Mouse (Mus musculus) embryonic fibroblast, embryonic 13.5 days (primary cell): Measurements from ENCODE around the gene Gstp3. TPM values are rescaled to one million over a fixed set of nuclear protein-coding genes. Genes with fewer than 3 reads are reported as not detected.
"Not testable (repeated sequence)": the region's sequence is repeated elsewhere in the genome, so short reads cannot be mapped to it uniquely, and the experiment has no call there.

Source experiments
- H3K27ac ChIP-seq: 2 replicates; pipeline ENCODE4 v1.5.1; 2012; ENCODE audit warnings: low read length, control low read depth, inconsistent platforms; ENCODE audit not compliant: insufficient read depth
- H3K4me1 ChIP-seq: 2 replicates; pipeline ENCODE4 v1.6.1; 2011; ENCODE audit warnings: low read length; ENCODE audit not compliant: control insufficient read depth, insufficient read depth
- H3K4me3 ChIP-seq: 2 replicates; pipeline ENCODE4 v1.5.1; 2011; ENCODE audit warnings: mild to moderate bottlenecking, control low read depth, low read length; ENCODE audit not compliant: insufficient read depth
- CTCF ChIP-seq: IDR thresholded peaks from 2 replicates; pipeline ENCODE4 v1.5.1; 2011; ENCODE audit warnings: mild to moderate bottlenecking, control low read depth, low read length, moderate library complexity, borderline replicate concordance; ENCODE audit not compliant: insufficient read depth
- POLR2A ChIP-seq: IDR thresholded peaks from 2 replicates; pipeline ENCODE4 v1.6.1; 2011; ENCODE audit warnings: low read depth, mild to moderate bottlenecking, control low read depth, low read length, moderate library complexity
- polyA plus RNA-seq: library from polyadenylated mRNA; stranded (reverse); fragments of >200 nt; gene quantifications from 2 replicates; pipeline ENCODE4 v1.2.4, GENCODE M21; 2011; ENCODE audit warnings: low read depth; ENCODE audit not compliant: missing spikeins, insufficient read length

The Gstp3 gene
- polyA plus RNA-seq, 1 experiment = not detected

DNA sequence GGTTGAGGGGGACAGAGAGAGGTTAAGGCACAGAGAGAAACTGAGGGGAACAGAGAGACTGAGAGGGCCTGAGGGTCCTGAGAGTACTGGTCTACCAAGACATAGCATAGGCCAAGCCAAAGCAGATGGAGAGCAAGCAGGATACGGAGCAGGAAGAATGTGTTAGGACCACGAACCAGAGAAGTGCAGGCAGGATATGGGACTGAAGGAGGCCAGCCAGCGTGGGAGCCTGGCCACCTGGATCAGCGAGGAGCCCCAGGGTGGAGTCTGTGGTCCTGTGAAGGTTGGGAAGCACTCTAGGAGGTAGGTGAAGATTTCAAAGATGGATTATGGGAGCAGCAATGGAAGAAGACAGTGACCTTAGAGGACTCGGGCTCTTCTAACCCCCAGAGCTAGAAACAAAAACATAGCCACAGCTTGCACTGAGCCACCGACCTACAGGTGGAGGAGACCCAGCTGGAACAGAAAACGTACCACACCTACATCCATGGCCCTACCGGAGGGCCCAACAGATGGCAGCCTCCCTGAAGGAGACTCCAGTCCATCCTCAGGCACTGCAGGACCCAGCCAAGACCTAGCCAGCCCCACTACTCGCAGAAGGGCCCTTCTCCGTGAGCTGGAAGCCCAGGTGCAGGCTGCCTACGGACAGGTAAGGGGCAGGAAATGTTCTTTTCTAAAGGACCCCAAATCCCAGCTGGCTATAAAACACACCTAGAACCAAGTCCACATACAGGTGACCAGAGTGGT lies 23.0 kb upstream of the Gstp3 start:
- TF ChIP-seq POLR2A (no peak), CTCF (no peak)
- no peak overlapping the region for H3K27ac ChIP-seq
- H3K4me1 ChIP-seq = no peaks in the 10 kb centered on the region
- no peak overlapping the region for H3K4me3 ChIP-seq

DNA sequence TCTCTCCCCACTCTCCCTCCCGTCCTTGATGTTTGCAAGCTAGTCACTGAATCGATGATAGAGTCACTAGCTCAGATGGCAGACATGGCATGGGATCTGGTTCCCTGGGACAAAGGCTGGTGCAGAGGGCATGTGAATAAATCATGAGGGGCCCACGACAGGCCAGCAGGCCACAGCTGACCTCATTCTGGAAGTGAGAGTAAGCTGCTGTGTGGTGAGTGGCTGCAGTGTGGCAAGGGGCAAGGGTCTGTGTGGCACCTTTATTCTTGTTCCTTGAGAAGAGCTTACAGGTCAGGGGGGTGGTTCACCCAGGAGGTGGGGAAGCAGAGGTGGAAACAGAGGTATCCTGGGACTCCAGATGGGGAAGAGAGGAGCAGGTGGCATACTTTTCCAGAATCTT lies 22.0 kb upstream of the Gstp3 start, which contains the start of gene Cabp2:
Gene Cabp2, plus strand, starts transcription at position 185 of the 400 bp plus-strand sequence.
- Histone ChIP-seq H3K4me3 (no peak within 1 kb of the TSS), H3K27ac (no peak within 1 kb of the TSS), H3K4me1 (no peaks in the 10 kb centered on the region)
- TF ChIP-seq POLR2A (no peak), CTCF (no peak)

DNA sequence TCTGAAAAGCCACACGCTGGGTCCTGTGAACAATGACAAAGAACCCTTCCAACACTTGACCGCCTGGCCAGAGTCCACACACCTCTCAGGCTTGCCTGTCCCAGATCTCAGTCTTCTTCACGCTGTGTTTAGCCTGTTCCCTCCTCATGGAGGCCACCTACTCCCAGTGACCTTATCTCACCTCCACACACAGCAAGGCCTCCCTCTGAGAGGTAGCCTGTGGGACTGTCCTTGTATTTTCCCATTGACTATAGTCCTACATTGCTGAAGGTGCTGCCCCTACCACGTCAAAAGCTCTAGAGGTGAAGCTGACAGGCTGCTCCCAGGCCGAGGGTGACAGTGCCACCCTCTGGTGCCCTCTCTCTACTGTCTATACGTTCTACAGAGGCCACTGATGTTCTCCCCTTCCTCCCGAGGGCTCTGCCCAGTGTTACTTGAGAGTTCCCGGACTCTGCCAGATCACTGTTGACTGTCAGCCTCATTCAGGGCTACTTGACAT lies 21.2 kb upstream of the Gstp3 start:
- H3K4me3 ChIP-seq = no peak overlapping the region
- TF ChIP-seq CTCF (no peak), POLR2A (no peak)
- H3K4me1 ChIP-seq = no peaks in the 10 kb centered on the region
- no peak overlapping the region for H3K27ac ChIP-seq

DNA sequence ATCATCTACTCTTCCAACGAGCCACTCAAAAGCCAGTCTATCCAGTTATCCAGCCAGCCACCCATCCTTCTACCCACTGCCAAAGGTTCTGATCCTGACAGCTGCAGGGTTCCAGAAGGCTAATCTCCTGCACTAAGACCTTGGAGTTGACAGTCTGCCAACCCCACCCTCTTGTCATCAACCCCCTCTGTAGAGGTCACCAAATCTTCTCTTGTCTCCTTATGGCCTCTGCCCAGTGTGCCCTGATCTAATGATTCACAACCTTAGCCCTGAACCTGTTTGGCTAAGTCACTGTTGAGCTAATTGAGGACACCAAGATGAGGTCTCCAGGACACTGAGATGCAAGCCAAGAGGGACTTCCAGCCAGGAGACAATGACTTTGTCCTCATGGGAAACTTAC lies 20.2 kb upstream of the Gstp3 start:
- no peak overlapping the region for H3K27ac ChIP-seq
- H3K4me1 ChIP-seq = no peaks in the 10 kb centered on the region
- no peak overlapping the region for H3K4me3 ChIP-seq
- TF ChIP-seq POLR2A (no peak), CTCF (no peak)

DNA sequence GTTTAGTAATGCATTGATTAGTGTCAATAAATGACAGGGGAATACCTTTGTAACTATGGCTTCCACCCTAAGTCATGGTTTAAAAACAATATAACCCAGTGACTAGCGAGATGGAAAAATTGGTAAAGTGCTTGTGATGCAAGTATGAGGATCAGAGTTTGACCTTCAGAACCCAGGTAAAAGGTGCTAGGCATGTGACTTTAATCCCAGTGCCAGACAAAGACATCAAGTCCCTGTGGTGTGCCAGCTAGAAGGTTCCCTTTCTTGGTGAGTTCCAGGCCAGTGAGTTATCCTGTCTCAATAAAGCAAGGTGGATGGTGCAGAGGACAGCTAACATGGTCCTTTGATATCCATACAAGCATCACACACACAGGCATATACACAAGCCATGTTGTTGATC lies 16.2 kb upstream of the Gstp3 start:
- Histone ChIP-seq H3K27ac (no peak overlapping the region), H3K4me1 (no peaks in the 10 kb centered on the region), H3K4me3 (no peak overlapping the region)
- TF ChIP-seq POLR2A = no peak
- TF ChIP-seq CTCF = no peak

DNA sequence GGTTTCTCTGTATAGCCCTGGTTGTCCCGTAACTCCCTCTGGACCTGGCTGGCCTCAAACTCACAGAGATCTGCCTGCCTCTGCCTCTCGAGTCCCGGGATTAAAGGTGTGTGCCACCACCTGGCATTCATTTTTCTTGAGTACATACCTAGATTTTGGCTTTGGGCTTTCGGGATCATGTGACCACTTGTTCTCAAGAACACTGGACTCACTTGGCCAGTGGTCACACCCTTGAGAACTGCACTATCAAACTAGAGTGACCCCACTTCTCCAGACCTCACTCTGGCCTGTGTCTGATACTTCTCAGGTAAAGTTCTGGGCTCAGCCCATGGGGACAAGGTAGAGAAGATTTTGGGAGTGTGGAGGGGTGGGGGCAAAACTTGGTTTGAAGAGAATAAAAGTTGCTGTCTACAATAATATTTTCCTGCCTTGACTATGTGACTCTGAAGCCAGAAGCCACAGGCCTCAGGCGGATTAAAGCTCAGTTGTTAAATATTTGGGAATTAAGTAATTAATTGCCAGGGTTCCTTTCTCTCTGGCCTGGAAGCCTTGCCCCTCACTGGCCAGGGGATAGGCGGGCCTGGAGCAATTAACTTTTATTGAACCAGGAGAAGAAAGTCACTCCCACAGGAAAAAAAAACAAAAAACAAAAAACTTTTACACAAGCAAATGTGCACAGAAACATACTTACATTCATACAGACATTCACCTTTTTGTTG lies 13.5 kb upstream of the Gstp3 start:
- no peaks in the 10 kb centered on the region for H3K4me1 ChIP-seq
- no peak overlapping the region for H3K4me3 ChIP-seq
- no peak overlapping the region for H3K27ac ChIP-seq
- TF ChIP-seq CTCF (no peak), POLR2A (no peak)

DNA sequence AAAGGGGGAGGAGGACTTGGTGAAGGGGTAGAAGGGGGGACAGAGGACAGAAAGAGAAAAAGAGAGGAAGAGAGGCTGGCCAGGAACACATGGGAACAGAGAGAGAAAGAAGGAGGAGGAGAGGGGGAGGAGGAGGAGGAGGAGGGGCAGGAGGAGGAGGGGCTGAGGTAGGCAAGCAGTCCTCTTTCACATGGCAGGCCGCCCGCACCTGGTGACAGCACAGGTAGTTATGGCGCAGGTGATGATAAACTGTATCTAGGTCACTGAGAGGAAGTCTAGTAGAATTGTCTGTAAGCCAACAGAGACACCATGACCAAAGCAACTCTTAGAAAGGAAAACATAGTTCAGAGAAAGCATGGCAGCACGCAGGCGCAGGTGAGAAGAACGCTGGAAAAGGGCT lies 12.0 kb upstream of the Gstp3 start:
- Histone ChIP-seq H3K27ac (no peak overlapping the region), H3K4me1 (no peaks in the 10 kb centered on the region), H3K4me3 (no peak overlapping the region)
- TF ChIP-seq POLR2A = no peak

DNA sequence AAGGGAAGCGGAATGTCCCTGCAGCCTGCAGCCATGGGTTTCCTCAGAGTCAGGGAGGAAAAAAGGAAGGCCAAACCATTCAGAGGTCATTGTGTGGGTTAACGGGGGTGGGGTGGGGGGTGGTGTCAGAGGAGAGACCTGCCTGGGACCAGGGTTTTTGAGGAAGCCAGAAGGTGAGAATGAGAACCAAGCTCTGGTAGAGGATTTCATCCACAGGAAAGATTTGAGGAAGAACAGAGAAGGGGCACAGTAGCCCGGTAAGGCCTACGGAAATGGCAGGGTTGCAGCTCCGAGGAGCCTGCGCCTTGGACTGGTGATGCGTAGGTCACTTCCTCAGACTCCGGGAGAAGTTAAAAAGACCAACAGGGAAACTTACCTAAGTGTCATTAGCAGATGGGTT lies 11.4 kb upstream of the Gstp3 start:
- Histone ChIP-seq H3K4me3 (no peak overlapping the region), H3K4me1 (no peaks in the 10 kb centered on the region), H3K27ac (no peak overlapping the region)
- no peak for TF ChIP-seq POLR2A
- no peak for TF ChIP-seq CTCF

DNA sequence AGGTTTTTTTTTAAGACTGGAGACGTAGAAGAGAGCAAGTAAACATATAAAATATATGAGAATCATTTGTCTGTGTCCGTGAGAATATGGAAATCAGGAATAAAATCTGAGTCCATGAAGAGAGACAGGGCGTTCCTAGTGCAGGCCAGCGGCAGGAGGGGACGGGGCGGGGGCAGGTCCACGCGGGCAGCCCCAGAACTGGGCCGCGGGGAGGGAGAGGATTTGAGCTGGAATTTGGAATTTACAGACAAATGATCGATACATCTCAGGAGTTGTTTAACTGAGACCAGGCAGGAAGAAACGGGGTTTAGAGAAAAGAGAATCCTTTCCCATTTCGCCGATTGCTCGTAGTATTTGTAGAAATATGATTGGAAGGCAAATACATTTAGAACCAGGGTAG lies 10.9 kb upstream of the Gstp3 start:
- no peaks in the 10 kb centered on the region for H3K4me1 ChIP-seq
- no peak overlapping the region for H3K4me3 ChIP-seq
- TF ChIP-seq POLR2A (no peak), CTCF (no peak)
- no peak overlapping the region for H3K27ac ChIP-seq

DNA sequence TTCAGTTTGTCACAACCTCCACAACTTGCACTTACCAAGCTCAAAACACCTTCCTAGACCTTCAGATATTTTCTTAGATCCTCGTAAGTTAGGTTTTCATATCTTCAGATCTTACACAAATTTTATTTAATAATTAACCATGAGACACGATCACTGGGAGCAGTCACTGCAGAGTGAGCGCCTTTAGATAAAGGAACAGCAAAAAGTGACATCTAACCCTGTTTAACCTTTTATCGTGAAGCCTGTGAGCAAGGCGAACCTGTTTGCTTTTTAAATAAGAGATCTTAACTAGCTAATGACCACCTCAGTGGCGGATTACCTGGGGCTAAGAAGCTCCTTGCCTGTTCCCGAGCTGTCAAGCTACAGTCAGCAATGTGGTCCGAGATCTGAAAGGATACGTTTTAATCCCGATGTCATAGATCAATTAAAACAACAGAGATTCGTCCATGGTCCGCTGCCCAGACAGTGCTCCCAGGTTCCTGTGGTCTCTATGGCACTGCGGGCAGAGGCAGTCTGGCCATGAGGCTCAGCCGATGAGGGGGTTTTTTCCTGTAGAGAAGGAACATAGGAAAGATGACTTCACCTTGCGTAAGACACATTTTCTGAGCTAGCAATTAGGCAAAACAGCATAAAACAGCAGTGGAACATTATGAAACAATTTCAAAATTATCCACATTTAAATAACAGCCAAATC lies 9.5 kb upstream of the Gstp3 start:
- H3K27ac ChIP-seq = no peak overlapping the region
- no peak overlapping the region for H3K4me3 ChIP-seq
- TF ChIP-seq CTCF = no peak
- no peak for TF ChIP-seq POLR2A
- no peaks in the 10 kb centered on the region for H3K4me1 ChIP-seq

DNA sequence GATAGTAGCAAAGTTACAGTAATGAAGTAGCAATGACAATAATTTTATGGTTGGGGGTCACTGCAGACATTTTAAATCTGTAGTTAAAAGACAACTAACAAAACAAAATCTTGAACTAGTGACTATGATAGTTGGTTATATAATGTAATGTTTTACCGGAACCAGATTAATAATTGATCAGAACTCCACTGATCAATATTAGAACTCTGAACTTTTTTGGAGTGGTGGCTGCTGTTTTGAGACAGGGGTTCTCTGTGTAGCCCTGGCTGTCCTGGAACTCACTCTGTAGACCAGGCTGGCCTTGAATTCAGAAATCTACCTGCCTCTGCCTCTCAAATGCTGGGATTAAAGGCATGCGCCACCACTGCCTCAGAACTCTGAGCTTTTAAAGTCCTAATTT lies 8.9 kb upstream of the Gstp3 start:
- not testable (repeated sequence) for H3K4me1 ChIP-seq, H3K4me3 ChIP-seq, H3K27ac ChIP-seq
